Mouse (Mus musculus): ENCODE measurements around the gene Alyref. TPM values are rescaled to one million over a fixed set of nuclear protein-coding genes. Genes with fewer than 3 reads are reported as not detected.

Gene Alyref
- polyA plus RNA-seq, 1 experiment from 2014 or later = 480 TPM

DNA sequence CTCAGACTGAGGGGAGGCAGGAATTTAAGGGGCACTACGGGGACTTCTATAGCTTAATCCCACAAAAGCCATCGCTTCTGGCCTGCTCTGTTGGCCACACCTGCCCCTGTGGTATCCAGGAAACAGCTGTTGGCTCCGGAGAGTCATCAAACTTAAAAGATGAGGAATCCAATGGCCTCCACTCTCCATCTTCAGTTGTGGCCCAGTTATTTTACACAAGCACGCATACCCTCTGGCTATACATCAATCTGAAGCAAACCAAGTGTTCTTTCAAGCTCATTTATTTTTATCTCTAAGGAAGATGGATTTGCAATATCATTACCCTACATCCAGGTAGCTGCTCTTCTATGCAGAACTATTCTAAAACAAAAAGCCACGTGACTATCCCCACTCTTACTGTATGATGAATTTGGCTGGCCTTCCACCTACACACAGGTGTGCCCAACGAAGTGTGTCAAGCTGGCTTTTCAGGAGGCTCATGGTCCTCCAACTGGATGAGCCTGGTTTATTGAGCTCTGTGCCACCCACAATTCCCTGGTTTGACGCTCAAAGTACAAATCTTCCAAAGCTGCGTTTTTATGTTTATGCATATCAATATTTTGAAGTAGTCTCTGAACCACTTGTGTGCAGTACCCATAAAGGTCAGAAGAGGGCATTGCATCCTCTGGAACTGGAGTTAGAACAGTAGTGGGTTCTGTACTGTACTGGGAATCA lies 15.7 kb downstream of the Alyref start:
- WGBS = 61% methylated on average over 8 of the region's 8 CpGs
- H3K9me3 ChIP-seq = peaks cover 6% of the 10 kb centered on the region; the same call in 1 of the 2 replicates
- H3K4me3 ChIP-seq = peak overlapping the region; percentile 69
- H3K27me3 ChIP-seq = no peaks in the 10 kb centered on the region
- peak overlapping the region; percentile 93 for H3K9ac ChIP-seq
- peaks cover 62% of the 10 kb centered on the region for H3K36me3 ChIP-seq
- peak overlapping the region; percentile 92 for H3K27ac ChIP-seq
- peaks cover 24% of the 10 kb centered on the region for H3K4me1 ChIP-seq
- ATAC-seq (ENCODE audit: low FRiP score, low read depth) = 0 out of 2 replicates have a peak, but pooled peaks have one; percentile 3
- H3K4me2 ChIP-seq (replicated peaks) = peak overlapping the region; percentile 98

DNA sequence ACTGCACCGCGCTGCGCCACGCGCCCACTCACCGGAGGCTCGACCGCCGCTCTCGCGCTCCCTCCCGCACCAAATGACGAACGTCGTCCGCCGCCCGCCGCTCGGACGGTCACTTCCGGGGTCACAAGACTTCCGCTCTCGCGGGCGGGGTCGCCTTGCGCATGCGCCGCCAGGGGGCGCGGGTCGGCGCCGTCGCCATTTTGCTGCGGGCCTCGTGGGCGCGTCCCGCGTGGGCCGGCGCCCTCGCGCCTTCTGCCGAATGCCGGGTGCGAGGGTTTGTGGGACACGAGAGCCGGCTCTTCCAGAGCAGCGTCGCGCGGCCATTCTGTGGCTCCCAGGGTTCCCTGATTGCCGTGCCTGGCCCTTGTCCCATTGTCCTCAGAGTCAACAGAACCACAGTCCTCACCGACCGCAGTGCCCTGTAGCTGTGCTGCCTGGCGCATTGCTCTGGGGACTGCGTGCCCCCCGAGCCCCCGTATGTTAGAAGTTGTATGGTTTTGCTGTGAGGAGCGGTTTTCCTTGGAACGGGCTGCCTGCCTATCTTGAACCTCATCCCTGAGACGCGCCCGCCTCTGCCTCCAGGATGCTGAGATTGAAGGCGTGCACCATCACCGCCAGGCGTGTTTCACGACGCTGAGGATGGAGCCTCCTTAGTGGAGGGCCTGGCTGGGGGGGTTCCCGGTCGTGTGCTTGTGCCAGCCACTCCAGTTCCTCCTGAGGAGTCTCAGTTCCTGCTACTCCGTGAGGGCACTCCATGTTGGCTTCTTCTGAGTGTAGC lies 16.5 kb downstream of the Alyref start, which contains the start of gene Arhgdia:
Gene Arhgdia, minus strand, starts transcription at position 135 of the 778 bp plus-strand sequence.
- ATAC-seq (ENCODE audit: low FRiP score, low read depth) = peak; percentile 55
- Histone ChIP-seq H3K9ac (peak within 1 kb of the TSS; percentile 93), H3K9me3 (peaks cover 6% of the 10 kb centered on the region; the same call in 1 of the 2 replicates)

DNA sequence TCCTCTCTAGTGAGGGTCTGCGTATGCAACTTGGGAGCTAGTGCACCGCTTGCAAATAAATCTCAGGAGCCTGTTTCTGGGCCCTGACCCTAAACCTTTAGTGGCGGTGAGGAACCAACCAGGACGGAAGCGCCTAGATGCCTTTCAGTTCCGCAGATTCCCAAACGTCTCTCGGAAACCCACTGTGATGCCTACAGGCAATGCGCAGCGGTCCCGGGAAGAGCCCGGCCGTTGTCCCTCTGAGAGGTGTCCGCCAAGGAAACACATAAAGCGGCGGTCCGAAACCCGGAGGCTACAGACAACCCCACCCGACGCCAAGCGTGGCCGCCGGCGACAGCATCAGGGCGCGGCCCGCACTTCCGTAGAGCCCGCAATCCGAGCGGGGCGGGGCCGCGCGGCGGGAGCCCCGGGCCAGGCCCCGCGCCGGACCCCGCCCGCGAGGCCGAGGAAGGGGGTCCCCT lies 17.3 kb downstream of the Alyref start:
- WGBS = under 1% methylated on average over 36 of the region's 44 CpGs
- H3K36me3 ChIP-seq = peaks cover 57% of the 10 kb centered on the region
- ATAC-seq (ENCODE audit: low FRiP score, low read depth) = peak; percentile 26; the same call in 1 of the 2 replicates

More for the DNA sequence above, 16.5 kb downstream of the Alyref start, which contains the start of gene Arhgdia:
- WGBS = 5% methylated on average over 57 of the region's 75 CpGs
- Histone ChIP-seq H3K4me1 (peaks cover 24% of the 10 kb centered on the region), H3K27ac (peak within 1 kb of the TSS; percentile 92), H3K4me3 (peak within 1 kb of the TSS; percentile 69), H3K4me2 (replicated peaks) (peak within 1 kb of the TSS; percentile 98), H3K27me3 (no peaks in the 10 kb centered on the region), H3K36me3 (peaks cover 63% of the 10 kb centered on the region)

DNA sequence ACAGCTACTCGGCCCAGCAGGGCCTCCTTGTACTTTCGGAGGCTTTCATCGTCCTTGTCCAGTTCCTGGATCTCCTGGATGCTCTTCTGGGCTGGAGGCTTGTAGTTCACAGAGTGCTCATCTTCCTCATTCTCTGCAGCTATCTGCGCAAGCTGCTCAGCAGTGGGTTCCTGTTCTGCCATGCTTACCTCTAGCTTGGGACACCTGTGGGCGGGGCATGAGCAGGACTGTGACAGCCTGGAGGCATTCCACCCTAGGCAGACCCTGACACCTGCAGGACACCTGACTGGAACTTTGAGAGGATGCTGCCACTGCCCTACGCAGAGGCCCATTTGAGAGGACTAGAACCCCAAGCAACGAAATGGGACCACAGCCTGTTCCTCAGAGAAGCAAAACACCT lies 18.0 kb downstream of the Alyref start:
- peaks cover 50% of the 10 kb centered on the region for H3K36me3 ChIP-seq
- H3K27me3 ChIP-seq = no peaks in the 10 kb centered on the region
- H3K4me3 ChIP-seq = peak overlapping the region; percentile 69
- peak overlapping the region; percentile 93 for H3K9ac ChIP-seq
- H3K4me1 ChIP-seq = peaks cover 24% of the 10 kb centered on the region
- H3K9me3 ChIP-seq = peaks cover 6% of the 10 kb centered on the region; the same call in 1 of the 2 replicates
- ATAC-seq (ENCODE audit: low FRiP score, low read depth) = no peak
- H3K4me2 ChIP-seq (replicated peaks) = peak overlapping the region; percentile 98
- 61% methylated on average over 7 of the region's 7 CpGs for WGBS
- H3K27ac ChIP-seq = peak overlapping the region; percentile 92

More for the DNA sequence above, 17.3 kb downstream of the Alyref start:
- Histone ChIP-seq H3K4me2 (replicated peaks) (peak overlapping the region; percentile 98), H3K9ac (peak overlapping the region; percentile 93), H3K27ac (peak overlapping the region; percentile 92), H3K4me3 (peak overlapping the region; percentile 69), H3K4me1 (peaks cover 24% of the 10 kb centered on the region), H3K9me3 (peaks cover 6% of the 10 kb centered on the region; the same call in 1 of the 2 replicates), H3K27me3 (no peaks in the 10 kb centered on the region)

DNA sequence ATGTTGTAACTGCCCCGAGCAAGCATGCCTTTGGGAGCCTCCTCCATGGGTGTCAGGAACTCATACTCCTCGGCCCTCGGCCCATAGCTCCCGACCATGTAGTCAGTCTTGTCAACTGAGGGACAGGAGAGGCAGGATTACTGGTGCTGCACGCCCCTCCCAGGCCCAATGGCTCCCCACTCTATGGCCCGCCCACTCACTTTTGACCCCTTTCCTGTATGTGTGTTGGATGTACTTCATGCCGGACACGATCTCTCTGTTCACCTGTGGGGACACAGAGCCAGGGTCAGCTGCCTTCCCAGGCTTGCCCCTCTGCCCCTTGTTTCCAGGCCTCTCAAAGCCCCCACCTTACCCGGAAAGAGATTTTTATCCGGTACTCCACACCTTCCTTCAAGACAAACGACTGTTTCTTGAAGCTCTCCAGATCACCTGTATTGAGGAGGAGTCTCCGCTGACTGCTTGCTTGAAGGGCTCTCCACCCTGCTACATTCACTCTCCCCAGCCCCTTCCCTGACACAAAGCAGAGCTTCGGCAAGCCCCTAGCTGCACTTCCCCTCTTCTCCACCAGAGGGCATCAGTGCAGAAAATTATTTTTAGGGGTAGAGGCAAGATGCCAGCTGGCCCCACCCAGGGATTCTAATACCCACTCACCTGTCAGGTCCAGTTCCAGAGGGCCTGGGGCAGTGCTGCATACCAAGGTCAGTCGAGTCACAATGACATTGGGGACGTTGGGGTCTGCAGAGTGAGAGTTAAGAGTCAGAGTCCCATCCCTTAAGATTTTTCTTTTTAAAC lies 18.7 kb downstream of the Alyref start:
- peak overlapping the region; percentile 69 for H3K4me3 ChIP-seq
- ATAC-seq (ENCODE audit: low FRiP score, low read depth) = no peak
- 64% methylated on average over 15 of the region's 15 CpGs for WGBS
- H3K9me3 ChIP-seq = peaks cover 6% of the 10 kb centered on the region; the same call in 1 of the 2 replicates
- H3K4me1 ChIP-seq = peaks cover 27% of the 10 kb centered on the region
- H3K36me3 ChIP-seq = peaks cover 45% of the 10 kb centered on the region
- H3K9ac ChIP-seq = peak overlapping the region; percentile 93
- peak overlapping the region; percentile 92; the same call in 1 of the 2 replicates for H3K27ac ChIP-seq
- no peaks in the 10 kb centered on the region for H3K27me3 ChIP-seq
- H3K4me2 ChIP-seq (replicated peaks) = peak overlapping the region; percentile 98

DNA sequence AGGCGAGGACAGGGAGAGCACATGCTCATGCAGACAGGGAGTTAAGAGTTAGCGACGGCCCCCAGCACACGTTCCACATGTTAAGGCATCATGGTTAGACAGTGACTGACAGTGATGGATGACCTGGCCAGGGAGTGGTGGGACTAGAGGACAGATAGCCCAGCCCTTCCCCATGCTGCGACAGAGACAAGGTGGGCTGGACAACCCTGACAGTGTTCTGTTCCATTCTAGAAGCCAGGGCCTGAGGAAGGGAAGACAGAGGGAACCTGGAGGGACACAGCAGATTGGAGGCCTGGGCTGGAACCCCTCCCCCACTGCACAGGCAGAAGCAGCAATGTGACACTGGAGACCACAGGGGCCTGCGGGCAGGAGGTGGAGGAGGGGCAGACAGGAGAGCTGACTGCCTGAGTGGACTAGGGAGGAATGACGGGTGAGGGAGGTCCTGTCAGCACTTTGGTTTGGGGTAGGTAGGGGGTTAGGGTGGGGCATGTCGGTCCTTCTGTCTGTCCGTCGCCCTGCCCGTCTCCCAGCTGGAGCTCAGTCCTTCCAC lies 19.4 kb downstream of the Alyref start:
- WGBS = 70% methylated on average over 11 of the region's 11 CpGs
- peak overlapping the region; percentile 39; the same call in 1 of the 2 replicates for H3K9ac ChIP-seq
- H3K36me3 ChIP-seq = peaks cover 37% of the 10 kb centered on the region
- H3K27me3 ChIP-seq = no peaks in the 10 kb centered on the region
- peaks cover 32% of the 10 kb centered on the region for H3K4me1 ChIP-seq
- no peak overlapping the region for H3K4me2 ChIP-seq (replicated peaks)
- H3K27ac ChIP-seq = no peak overlapping the region
- H3K4me3 ChIP-seq = no peak overlapping the region
- H3K9me3 ChIP-seq = peaks cover 1% of the 10 kb centered on the region; the same call in 1 of the 2 replicates
- ATAC-seq (ENCODE audit: low FRiP score, low read depth) = no peak

DNA sequence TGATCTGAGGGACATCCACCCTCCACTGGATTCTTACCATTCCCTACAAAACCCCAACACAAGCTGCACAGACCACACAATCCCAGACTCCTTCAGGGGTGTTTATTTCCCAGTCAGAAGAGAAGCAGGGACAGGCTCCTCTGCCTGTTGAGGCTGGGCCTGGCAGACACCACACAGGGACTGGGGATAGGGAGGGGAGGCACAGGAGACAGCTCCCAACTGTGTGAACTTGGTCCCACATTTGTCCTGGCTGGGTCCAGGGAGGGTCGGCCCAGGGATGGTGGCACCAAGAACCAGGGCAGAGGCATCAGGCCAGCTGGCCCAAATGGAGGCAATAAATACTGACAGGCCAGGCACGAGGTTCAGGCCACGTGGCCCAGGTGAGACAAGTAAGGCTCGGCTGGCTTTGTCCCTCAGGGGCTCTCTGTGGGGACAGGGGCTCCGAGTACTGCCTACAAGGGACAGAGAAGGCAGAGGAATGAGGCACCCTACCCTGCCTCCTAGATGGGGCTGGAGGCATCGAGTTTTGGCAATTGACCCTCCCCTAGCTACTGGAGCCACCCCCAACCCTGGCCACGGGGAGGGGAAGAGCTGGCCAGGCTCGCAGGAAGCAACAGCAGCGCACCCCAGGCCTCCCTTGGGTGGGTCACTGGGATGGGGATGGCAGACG lies 20.0 kb downstream of the Alyref start:
- Histone ChIP-seq H3K36me3 (peaks cover 37% of the 10 kb centered on the region), H3K4me3 (no peak overlapping the region), H3K9me3 (no peaks in the 10 kb centered on the region), H3K27me3 (no peaks in the 10 kb centered on the region), H3K27ac (no peak overlapping the region), H3K9ac (0 out of 2 replicates have a peak overlapping the region, but pooled peaks have one; percentile 39), H3K4me2 (replicated peaks) (no peak overlapping the region), H3K4me1 (peaks cover 32% of the 10 kb centered on the region)
- ATAC-seq (ENCODE audit: low FRiP score, low read depth) = no peak; the same call in 1 of the 2 replicates
- 81% methylated on average over 10 of the region's 10 CpGs for WGBS

DNA sequence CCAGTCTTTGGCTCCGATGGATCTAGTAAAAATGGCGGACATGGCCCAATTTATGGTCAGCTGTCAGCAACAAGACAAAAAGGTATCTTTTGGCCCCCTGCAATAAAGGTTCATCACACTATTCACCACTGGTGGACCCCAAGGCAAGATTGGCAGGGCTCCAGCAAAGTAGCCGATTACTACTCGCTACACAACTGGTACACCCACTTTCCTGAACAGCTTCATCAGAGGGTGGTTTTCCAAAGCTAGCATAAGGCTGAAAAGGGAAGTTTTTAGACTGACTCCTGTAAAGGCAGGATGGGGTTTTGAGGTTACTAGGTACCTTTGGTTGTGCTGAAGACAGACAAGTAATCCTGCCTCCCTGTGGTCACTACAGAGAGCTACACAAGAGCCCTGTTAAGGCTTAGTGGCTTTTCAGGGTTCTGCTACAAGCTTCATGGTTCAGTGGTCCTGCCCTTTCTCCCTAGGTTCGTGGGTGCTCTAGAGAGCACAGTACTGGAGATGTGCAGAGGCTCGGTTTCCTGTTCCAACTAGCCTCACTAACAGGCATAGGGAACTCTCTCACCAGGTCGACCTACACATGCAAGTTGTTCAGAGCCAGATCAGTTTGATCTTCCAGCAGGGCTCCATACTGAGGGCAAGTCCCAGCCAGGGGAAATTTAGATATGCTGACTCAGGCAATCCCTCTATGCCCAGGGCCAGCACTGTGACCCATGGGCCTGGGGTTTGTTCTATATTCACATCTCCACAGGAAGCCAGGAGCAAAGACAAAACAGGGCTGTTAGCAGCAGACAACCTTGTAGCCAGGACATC lies 20.7 kb downstream of the Alyref start:
- no peak overlapping the region for H3K4me3 ChIP-seq
- no peak for ATAC-seq (ENCODE audit: low FRiP score, low read depth)
- H3K36me3 ChIP-seq = peaks cover 37% of the 10 kb centered on the region
- H3K27ac ChIP-seq = no peak overlapping the region
- H3K9me3 ChIP-seq = no peaks in the 10 kb centered on the region
- H3K27me3 ChIP-seq = no peaks in the 10 kb centered on the region
- WGBS = 85% methylated on average over 7 of the region's 7 CpGs
- H3K4me2 ChIP-seq (replicated peaks) = no peak overlapping the region
- no peak overlapping the region for H3K9ac ChIP-seq
- H3K4me1 ChIP-seq = peaks cover 31% of the 10 kb centered on the region

DNA sequence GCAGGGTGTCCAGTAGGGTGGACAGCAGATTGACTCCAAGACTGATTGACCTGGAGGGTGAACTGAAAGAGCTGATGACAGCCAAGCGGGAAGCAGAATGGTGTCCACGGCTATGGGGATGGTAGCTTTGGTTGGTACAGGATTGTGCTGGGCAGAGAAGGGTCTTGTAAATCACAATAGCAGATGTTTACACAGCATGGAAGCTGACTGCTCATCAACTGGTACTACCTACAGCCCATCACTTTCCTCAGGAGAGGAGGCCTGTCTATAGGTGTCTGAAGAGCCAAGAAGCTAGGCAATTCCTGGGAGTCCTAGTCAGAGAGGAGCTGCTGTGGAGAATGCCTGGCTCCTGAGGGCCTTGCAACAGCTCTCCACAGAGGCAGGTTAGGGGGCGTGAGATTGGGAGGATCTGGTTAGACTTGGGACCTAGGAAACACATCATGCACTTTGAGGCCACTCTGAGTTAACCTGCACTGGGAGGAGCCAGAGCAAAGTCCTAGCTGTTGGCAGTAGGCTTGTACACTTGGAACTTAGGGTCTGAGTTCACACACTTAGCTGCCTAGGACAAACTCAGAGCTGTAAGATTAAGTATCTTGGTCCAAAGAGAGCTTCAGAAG lies 21.7 kb downstream of the Alyref start:
- H3K9ac ChIP-seq = no peak overlapping the region
- H3K4me1 ChIP-seq = peaks cover 29% of the 10 kb centered on the region
- no peak overlapping the region for H3K4me2 ChIP-seq (replicated peaks)
- H3K36me3 ChIP-seq = peaks cover 38% of the 10 kb centered on the region
- no peak overlapping the region for H3K27ac ChIP-seq
- no peak overlapping the region for H3K4me3 ChIP-seq
- H3K27me3 ChIP-seq = no peaks in the 10 kb centered on the region
- WGBS = 77% methylated on average over 3 of the region's 3 CpGs
- no peak for ATAC-seq (ENCODE audit: low FRiP score, low read depth)
- H3K9me3 ChIP-seq = no peaks in the 10 kb centered on the region

DNA sequence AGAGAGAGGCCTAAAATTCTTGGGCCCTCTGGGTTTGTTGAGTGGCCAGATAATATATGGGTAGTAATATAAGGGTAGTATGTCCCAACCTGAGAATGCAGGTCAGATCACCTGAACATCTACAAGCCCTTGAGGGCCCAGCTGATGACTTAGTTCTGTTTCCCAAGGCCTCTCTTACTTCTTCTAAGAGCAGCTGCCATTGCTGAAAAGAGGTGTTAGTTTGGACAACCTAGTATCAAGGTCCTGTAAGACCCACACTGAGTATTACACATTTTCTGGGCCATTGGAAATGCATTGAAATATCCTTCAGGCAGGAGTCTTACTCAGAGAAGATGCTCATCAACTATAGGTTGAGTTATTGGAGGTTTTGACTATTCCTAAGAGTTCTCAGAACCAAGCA lies 22.2 kb downstream of the Alyref start:
- no peak overlapping the region for H3K4me3 ChIP-seq
- no peak for ATAC-seq (ENCODE audit: low FRiP score, low read depth)
- H3K9me3 ChIP-seq = no peaks in the 10 kb centered on the region
- no peak overlapping the region for H3K4me2 ChIP-seq (replicated peaks)
- no peak overlapping the region for H3K9ac ChIP-seq
- peaks cover 43% of the 10 kb centered on the region for H3K36me3 ChIP-seq
- peaks cover 34% of the 10 kb centered on the region for H3K4me1 ChIP-seq
- H3K27me3 ChIP-seq = no peaks in the 10 kb centered on the region
- no peak overlapping the region for H3K27ac ChIP-seq

All from limb, embryonic 13.5 days (tissue).